Mouse (Mus musculus): ENCODE data around the gene Bcl2l11.
"Not testable (repeated sequence)": the region's sequence is repeated elsewhere in the genome, so short reads cannot be mapped to it uniquely, and the experiment has no call there.

The Bcl2l11 gene

GRCm38 (mm10) chr2:128125635-128126470 is at the start of gene Bcl2l11:
TSS of gene Bcl2l11 (plus strand) at chr2:128126038.
- peak; percentile 97 for DNase-seq (ENCODE audit: low spot score)

- no peak for DNase-seq (ENCODE audit: low spot score)
Measured at GRCm38 (mm10) chr2:128076936-128077335, 48.9 kb upstream of the Bcl2l11 start.

- no peak for DNase-seq (ENCODE audit: low spot score)
Measured at GRCm38 (mm10) chr2:128078859-128079258, 47.0 kb upstream of the Bcl2l11 start.

GRCm38 (mm10) chr2:128079316-128079715 is 46.5 kb upstream of the Bcl2l11 start:
- DNase-seq (ENCODE audit: low spot score): no peak

- DNase-seq (ENCODE audit: low spot score): no peak
Measured at GRCm38 (mm10) chr2:128083844-128084243, 42.0 kb upstream of the Bcl2l11 start.

GRCm38 (mm10) chr2:128084607-128085006 is 41.2 kb upstream of the Bcl2l11 start:
- DNase-seq (ENCODE audit: low spot score): no peak

- DNase-seq (ENCODE audit: low spot score): no peak
Measured at GRCm38 (mm10) chr2:128085481-128085880, 40.4 kb upstream of the Bcl2l11 start.

- DNase-seq (ENCODE audit: low spot score): no peak
Measured at GRCm38 (mm10) chr2:128086301-128086886, 39.4 kb upstream of the Bcl2l11 start.

- DNase-seq (ENCODE audit: low spot score): no peak
Measured at GRCm38 (mm10) chr2:128086996-128087526, 38.8 kb upstream of the Bcl2l11 start.

GRCm38 (mm10) chr2:128087798-128088545 is 37.9 kb upstream of the Bcl2l11 start:
- no peak for DNase-seq (ENCODE audit: low spot score)

GRCm38 (mm10) chr2:128090283-128090885 is 35.5 kb upstream of the Bcl2l11 start:
- no peak for DNase-seq (ENCODE audit: low spot score)

- DNase-seq (ENCODE audit: low spot score): no peak
Measured at GRCm38 (mm10) chr2:128091431-128092369, 34.1 kb upstream of the Bcl2l11 start.

- DNase-seq (ENCODE audit: low spot score): no peak
Measured at GRCm38 (mm10) chr2:128092451-128092850, 33.4 kb upstream of the Bcl2l11 start.

GRCm38 (mm10) chr2:128094196-128094595 is 31.6 kb upstream of the Bcl2l11 start:
- DNase-seq (ENCODE audit: low spot score): no peak

GRCm38 (mm10) chr2:128094602-128095001 is 31.2 kb upstream of the Bcl2l11 start:
- DNase-seq (ENCODE audit: low spot score): no peak

GRCm38 (mm10) chr2:128095270-128095669 is 30.6 kb upstream of the Bcl2l11 start:
- no peak for DNase-seq (ENCODE audit: low spot score)

GRCm38 (mm10) chr2:128096070-128096469 is 29.8 kb upstream of the Bcl2l11 start:
- no peak for DNase-seq (ENCODE audit: low spot score)

- not testable (repeated sequence) for DNase-seq (ENCODE audit: low spot score)
Measured at GRCm38 (mm10) chr2:128098118-128098517, 27.7 kb upstream of the Bcl2l11 start.

- DNase-seq (ENCODE audit: low spot score): no peak
Measured at GRCm38 (mm10) chr2:128102086-128102485, 23.8 kb upstream of the Bcl2l11 start.

GRCm38 (mm10) chr2:128104815-128105214 is 21.0 kb upstream of the Bcl2l11 start:
- no peak for DNase-seq (ENCODE audit: low spot score)

GRCm38 (mm10) chr2:128105651-128106050 is 20.2 kb upstream of the Bcl2l11 start:
- DNase-seq (ENCODE audit: low spot score): no peak

All from lung, postnatal 25 days (tissue).